Mouse (Mus musculus): ENCODE data around the gene Rdh7. TPM values are rescaled to one million over a fixed set of nuclear protein-coding genes. Genes with fewer than 3 reads are reported as not detected.
"Not testable (repeated sequence)": the region's sequence is repeated elsewhere in the genome, so short reads cannot be mapped to it uniquely, and the experiment has no call there.

The Rdh7 gene
- total RNA-seq, 2 experiments from 2014 or later: not detected

DNA sequence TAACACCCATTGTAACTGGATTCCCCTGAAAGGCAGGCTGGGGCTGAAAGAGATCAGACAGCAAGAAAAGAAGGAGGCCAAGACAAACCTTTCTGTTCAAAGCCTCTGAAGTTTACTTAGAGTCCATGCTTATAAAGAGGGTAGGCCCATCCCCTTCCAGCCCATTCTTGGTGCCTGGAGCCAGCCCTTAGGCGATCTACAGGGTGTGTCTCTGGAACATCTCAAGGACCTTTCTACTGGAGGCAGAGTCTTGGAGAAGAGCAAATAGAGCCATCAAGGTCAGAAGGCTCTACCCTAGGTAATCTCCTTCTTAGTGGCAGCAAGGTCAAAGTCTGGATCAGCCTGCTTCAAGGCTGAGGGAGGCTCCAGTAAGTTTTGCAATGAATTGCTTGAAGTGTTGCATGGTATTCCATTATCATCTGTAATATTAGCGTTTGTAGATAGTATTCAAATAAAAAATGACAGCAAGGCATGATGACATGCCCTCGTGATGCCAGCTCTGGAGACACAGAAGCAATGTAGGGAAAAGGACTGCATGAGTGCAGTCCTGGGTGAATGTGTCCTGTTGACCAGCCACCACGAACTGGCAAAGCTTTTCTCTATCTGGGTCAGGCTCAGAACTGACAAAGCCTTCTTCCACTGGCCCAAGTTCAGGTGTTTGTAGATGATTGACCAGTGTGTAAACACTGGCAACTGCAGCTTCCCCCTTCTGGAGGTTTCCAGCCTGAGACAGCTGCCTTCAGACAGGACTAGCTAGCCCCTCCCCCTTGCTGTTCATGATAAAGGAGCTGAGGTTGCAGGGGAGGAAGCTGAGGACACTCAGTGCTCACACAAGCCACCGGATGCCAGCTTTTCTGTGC, 4.8 kb upstream of the Rdh7 start:
- DNase-seq: not testable (repeated sequence)

DNA sequence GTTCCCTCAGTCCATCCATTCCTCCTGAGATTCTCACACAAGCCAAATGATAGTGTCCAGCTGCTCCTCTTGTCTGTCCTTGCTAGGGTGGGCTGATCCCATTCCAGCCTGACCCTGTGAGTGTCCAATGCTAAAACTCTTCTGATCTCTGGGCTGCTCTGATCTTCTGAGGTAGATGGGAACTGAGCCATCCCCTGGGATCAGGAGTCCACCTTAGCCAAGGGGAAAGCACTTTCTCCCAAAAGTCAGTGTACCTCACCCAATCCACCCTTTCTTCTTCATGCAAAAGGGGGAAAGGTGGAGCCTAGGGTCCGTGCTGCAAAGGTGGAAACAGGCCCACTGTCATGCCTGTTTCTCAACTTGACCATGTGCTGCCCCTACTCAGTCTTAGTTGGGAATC, 2.9 kb upstream of the Rdh7 start:
- DNase-seq: no peak

DNA sequence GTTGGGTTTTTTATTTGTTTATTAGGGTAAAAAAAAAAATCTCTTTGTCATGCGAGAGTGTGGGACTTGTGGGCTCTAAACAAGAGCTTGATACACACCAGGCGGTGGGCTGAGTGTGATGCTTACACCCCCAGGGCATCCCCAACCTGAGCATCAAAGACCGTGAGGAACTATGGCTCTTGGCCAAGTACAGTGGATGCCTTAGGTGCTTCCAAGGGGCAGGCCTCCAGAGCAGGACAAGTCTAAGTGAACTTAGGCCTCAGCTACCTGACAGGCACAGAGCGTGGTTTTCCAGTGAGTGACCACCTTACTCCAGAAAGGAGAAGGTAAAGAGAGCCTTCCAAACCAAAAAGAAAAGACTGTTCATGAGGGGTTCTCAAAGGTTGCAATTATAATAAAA, 1.6 kb downstream of the Rdh7 start:
- no peak for DNase-seq

DNA sequence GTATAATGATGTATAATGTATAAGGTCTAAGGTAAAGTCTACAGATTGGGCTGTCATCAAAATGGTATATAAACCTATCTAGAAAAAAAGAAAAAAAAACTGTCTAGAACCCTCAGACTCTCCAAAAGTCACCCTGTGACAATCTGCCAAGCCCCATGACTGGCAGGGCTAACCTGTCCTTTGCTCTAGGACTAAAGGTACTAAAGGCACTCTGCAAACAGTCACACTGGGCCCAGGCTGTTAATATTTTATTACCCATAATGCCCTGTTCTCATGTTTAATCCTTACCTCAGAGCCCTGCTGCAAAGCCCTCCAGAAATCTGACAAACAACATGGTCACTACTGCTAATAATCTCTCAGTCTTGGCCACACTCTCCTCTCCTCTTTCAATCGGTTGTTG, 2.1 kb downstream of the Rdh7 start:
- DNase-seq: no peak

DNA sequence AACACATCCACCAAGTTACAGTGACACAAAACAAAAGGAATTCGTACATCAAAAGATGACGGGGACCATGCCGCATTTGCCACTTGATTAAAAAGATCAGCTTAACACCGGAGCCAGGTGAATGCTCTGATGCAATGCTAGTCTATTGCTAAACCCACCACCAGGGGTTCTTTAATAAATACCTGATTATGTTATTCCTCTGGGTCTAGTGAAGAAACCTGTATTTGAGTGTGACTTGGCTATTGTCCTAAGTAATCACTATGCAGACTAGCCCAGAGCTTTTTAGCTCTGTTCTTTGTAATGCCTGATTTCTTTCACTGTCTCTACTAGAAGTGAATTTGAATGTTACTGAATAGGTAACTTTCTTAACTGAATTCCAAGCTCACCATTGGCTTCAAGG, 7.6 kb downstream of the Rdh7 start:
- DNase-seq: no peak

DNA sequence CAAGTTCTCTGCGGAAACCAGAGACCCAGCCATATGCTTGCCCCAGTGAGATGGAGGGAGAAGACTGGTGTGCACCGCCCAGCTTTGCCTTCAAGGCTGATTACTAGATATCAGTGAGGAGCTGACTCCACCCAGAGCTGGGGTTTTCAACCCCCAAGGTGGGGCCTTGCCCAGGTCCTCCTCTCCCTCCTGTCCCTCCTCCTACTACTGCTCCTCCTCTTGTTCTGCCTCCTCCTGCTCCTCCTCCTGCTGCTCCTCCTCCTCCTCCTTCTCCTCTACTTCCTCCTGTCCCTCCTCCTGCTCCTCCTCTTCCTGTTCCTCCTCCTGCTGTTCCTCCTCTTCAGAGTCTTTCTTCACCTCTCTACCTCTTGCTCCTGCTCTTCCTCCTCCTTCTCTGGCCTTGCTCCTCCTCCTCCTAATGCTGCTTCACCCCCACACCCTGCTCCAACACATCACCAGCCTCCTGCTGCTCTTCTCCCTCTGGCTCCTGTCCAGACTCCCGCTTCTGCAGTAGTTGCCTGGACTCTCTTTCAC, 9.4 kb downstream of the Rdh7 start:
- DNase-seq: no peak

DNA sequence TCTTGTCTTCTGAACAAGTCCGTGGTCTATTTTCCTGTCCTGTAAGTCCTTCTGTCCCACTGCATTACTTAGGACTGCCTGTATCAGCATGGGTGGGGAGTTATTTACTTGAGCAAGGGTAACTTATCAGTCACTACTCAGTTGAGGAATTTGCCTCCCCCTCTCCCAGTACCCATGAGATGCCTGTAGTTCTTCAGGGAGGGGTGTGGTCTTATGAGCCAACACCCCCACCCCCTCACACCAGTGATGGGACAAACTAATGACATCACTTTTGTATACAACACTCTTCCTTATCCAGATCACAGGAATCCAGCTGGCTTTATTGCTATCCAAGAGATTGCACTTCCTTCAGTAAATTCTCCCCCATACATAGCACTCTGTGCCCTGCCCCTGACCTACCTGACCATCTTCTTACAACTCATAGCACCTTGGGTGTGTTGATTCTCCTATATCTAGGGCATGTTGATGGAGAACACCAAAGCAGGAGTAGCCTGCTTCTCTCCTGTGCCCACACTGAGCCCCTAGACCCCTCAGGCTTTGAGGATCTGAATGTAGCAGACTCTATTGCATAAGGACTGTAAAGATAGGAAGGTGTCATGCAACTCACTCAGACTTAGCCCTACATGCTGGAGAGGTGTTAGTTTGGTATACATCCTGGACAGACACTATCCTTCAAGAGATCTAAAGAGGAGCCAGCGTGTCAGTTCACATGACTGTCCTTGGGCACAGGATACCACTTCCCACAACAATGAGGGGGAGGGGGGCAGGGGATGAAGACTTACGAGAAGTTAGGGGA, 10.2 kb downstream of the Rdh7 start:
- DNase-seq: no peak

DNA sequence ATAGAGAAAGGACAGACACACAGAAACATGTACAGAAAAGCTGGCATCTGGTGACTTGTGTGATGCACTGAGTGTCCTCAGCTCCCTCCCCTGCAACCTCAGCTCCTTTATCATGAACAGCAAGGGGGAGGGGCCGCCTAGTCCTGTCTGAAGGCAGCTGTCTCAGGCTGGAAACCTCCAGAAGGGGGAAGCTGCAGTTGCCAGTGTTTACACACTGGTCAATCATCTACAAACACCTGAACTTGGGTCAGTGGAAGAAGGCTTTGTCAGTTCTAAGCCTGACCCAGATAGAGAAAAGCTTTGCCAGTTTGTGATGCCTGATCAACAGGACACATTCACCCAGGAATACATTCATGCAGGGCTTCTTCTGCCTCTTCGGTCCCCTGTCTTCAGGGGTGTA, 10.9 kb downstream of the Rdh7 start:
- DNase-seq: no peak

DNA sequence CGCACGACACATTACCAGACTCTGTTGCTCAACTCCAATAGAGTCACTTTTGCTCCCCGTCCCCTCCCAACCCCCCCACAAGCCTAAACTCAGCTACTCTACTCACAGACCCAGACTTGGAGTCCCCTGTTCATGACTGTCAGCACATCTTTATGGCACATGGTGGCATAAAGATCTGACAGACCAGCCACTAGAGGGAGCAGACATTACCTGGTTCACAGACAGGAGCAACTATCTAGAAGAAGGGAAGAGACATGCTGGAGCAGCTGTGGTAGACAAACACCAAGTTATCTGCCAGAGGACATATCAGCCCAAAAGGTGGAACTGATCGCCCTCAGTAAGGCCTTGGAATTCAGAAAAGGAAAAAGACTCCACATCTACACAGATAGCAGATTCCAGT, 16.1 kb downstream of the Rdh7 start:
- no peak for DNase-seq

DNA sequence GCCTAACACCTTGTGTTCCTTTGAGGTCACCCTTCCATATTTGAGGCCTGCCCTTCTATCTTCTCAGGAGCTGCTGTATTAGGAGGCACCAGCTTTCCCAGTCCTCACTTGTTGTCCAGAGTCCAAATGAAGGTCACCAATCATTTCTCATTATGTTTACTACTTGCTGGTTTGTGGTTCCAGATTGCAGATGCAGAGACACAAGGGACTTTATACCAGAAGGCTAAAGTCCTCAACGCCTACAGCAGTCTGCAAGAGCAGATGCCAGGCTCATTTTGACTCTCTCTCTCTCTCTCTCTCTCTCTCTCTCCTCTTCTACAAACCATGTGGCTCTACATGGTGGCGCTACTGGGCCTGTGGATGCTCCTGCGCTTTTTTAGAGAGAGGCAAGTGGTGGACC, 22.4 kb downstream of the Rdh7 start, which contains the start of gene Rdh16f2:
Gene Rdh16f2 (plus strand): TSS at position 243 of the 400 bp plus-strand sequence.
- DNase-seq: no peak

DNA sequence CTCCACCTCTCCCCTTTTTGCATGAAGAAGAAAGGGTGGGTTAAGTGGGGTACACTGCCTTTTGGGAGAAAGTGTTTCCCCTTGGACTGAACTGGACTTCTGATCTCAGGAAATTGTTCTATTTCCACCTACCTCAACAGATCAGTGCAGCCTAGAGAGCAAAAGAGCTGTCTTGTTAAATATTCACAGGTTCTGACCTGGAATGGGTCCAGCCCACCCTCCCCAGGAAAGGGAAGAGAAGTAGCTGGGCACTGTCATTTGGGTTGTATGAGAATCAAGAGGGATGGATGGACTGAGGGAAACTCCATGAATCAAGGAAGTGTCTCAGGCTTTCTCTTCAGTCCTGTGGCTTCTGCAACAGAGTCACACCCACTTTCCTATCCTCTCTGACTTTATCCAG, 23.7 kb downstream of the Rdh7 start:
- DNase-seq: no peak

DNA sequence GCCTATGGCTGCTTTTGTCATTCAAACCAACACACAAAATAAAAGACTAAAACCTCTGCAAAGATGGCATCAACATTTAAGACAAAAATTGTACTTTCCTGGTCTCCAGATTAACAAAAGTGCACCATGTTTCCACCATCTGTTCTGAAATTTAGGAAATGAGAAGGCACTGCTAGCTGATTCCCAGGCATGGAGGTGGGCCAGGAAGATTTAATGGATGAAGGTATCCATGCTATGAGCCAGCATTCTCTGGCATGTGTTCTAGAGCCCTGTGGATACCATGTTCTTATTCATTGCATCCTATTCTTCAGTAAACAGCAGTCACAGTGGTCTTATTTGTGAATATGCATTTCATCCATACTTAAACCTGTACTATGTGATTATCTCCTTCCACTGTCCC, 32.2 kb downstream of the Rdh7 start:
- DNase-seq: no peak

DNA sequence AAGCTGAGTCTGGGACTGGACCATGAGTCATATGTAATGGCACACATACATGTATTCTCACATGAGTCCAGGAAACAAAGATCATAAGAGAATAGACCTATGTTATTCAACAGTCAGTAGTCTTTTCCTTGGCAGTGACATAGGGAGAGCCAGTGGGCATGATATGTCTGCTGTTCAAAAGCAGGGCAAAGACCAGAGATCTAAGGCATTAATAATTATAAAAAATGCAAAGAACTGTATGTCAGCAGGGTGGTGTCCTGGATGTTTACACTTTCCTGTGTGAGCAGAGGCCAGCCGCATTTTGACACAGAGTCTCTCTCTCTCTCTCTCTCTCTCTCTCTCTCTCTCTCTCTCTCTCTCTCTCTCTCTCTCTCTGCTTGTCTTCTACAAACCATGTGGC, 39.0 kb downstream of the Rdh7 start, which contains the start of gene Rdh19:
Gene Rdh19 (plus strand): TSS at position 301 of the 400 bp plus-strand sequence.
- no peak for DNase-seq

DNA sequence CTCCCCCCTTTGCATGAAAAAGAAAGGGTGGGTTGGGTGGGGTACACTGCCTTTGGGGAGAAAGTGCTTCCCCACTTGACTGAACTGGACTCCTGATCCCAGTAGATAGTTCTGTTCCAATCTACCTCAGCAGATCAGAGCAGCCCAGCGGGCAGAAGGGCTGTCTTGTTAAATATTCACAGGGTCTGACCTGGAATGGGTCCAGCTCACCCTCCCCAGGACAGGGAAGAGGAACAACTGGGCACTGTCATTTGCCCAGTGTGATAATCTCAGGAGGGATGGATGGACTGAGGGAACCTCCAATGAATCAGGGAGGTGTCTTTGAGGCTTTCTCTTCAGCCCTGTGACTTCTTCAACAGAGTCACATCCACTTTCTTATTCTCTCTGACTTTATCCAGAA, 40.5 kb downstream of the Rdh7 start:
- DNase-seq: no peak

DNA sequence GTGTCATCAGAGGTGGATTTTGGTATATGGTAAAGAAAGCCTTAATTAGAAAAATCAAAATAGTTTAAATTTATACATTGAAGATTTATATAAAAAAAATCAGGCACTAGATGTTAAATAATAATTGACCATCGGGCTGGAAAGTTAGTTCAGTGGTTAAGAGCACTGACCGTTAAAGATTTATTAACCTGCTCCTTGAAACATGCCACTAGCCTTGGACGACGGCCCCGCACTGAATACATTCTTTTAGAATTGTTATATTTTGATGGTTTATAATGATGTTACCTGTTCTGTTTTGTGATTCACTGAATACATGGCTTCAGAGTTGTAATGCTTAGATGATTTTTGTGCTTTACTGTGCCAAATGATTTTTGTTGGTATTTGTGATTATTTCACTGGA, 42.7 kb downstream of the Rdh7 start:
- DNase-seq: not testable (repeated sequence)

DNA sequence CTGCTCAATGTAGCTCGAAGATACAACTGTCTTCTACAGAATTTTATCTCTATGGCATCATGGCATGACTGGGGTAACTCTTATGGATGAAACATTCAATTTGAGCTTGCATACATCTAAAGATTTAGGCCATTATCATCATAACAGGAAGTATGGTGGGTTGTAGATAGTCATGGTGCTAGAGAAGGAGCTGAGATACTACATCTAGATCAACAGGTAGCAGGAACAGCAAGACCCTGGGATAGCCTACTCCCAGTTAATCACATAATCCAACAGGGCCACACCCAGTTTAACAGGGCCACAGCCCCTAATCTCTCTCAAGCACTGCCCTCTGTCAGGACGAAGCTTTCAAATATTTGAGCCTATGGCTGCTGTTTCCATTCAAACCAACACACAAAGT, 47.8 kb downstream of the Rdh7 start:
- DNase-seq: no peak

DNA sequence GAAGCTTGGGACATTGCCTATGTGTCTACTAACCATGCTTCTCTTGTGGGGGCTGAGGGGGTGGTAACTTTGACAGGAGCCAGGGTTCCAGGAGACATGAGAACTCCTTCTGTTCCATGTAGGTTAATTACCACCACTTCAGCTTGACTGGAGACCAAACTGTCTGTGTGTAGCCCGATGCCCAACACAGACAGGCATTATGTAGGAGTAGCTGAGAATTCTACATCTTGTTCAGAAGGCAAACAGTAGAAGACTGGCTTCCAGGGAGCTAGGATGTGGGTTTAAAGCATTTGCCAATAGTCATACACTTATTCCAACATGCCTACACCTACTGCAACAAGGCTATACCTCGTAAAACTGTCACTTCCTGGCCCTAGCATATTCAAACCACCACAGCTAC, 50.1 kb downstream of the Rdh7 start:
- no peak for DNase-seq

DNA sequence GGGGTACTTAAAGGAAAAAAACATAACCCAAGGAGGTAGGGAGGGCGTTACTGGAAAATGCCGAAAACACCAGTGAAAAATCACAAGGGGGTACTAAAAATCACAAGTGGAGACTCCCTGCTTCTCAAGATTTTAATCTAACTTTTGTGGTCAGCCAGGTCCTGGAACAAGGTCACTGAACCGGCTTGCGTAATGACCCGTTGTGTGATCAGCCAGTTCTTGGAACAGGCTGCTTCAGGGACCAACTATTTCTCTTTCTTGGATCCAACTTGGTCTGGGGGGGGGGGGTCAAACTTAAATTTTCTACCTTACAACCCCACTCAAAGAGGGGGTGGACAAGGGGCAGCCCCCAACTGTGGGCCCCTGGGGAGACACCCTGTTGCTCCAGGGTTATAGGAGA, 50.8 kb downstream of the Rdh7 start:
- not testable (repeated sequence) for DNase-seq

DNA sequence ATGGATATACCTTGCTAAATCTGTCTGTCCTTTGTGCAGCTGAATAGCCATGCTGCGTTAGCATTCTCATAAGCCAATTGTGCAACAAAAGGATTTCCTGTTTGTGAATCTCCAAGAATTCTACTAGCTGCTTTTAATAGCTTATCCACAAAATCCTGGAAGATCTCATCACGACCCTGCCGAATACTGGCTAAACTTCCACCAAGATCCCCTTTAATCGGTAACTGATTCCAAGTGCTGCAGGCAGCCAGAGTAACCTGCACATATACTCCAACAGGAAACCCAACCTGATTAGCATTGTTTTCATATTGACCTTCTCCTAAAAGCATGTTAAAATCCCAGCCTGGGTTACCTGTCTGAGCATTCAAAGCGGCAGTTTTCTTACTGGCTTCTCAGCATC, 53.3 kb downstream of the Rdh7 start:
- no peak for DNase-seq

DNA sequence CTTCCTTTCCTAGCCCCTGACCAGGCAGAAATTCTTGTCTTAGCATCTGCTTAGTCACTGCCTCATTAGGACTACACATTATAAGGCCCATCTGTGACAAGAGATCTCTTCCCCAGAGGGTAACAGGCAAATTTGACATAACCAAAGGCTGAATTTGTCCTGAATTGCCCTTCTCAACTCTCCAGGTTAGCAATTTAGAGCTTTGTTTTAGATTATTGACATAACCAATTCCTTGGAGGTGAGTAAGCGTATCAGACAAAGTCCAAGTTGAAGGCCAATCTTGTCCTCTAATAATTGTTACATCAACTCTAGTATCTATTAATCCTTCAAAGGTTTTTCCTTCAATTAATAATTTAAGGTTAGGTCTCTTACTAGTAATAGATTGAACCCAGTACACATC, 54.4 kb downstream of the Rdh7 start:
- not testable (repeated sequence) for DNase-seq

Measured in gastrocnemius, postnatal 25 days (tissue).